Mouse (Mus musculus) embryo, embryonic 10.5 days (tissue): ENCODE results near the gene Prdm2.

ENCODE experiments used
- DNase-seq: peaks from one replicate; pipeline ENCODE4 v3.0.0-alpha.2; 2015; ENCODE audit warnings: low spot score

The Prdm2 gene

DNA sequence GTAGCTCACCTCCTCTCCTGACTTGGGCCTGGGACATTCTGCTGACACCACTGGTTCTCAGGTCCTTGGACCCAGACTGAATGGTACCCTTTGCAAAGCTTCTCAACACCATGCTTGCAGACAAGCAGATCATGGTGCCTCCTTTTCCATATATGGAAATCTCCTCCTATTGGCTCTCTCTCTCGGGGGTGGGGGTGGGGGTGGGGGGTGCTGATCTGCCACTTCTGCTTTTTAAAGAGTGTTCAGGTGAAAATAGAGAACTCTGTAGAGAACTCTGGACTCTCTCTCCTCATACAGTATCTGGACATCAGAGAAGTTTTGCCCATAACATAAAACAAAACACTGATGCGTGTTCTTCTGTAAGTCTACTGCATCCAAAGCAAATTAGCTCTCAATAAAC lies 106.2 kb downstream of the Prdm2 start:
- DNase-seq = no peak

DNA sequence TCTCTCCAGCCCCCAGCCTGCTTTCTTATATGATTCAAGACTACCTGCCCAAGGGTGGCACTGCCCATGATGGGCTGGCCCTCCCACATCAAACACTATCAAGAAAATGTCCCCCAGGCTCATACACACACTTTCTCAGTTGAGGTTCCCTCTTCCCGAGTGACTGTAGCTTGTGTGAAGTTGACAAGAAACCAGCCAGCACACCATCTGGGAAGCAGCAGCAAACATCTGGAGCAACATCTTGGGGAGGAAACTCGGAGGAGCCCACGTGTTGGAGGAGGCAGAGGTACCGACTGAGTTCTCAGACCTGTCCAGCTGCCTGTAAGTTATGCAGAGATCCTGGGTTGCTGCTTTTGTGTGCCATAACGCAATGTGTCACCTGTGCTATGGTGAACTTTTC lies 108.1 kb downstream of the Prdm2 start:
- no peak for DNase-seq

DNA sequence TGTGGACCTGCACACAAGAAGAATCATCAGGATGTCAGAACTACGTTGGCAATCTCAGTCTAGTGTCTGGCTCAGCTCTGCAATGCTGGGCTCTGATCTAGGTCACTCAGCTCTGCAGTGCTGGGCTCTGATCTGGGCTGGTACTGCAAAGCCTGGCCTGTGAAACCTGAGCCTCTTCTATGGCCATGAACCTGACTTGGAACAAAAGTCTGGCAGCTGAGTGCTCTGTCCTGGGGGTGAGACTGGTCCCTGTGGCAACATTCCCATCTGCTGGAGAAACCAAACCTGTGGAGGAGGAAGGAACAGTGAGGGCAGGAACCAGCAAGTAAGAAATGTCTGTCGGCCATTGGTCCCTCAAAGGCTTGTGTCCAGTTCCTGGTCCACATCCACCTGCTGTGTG lies 109.0 kb downstream of the Prdm2 start:
- DNase-seq = no peak

DNA sequence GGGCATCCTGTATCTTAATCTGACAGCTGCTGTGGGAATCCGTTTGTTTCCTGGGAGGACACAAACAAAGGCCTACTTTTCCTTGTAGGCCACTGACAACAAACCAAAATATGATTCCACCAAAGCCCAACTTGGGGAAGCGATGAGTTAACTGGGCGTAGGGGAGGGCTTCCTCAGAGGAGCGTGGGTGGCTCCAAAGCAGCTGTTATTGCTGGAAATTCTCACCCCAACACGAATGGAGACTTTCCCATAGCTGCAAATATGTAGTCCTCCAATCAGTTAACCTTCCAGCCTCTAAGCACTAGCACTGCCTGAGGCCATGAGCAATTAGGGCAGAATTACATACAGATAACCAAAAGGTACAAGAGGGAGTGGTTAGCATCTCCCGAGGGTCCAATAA lies 112.6 kb downstream of the Prdm2 start:
- DNase-seq = no peak

DNA sequence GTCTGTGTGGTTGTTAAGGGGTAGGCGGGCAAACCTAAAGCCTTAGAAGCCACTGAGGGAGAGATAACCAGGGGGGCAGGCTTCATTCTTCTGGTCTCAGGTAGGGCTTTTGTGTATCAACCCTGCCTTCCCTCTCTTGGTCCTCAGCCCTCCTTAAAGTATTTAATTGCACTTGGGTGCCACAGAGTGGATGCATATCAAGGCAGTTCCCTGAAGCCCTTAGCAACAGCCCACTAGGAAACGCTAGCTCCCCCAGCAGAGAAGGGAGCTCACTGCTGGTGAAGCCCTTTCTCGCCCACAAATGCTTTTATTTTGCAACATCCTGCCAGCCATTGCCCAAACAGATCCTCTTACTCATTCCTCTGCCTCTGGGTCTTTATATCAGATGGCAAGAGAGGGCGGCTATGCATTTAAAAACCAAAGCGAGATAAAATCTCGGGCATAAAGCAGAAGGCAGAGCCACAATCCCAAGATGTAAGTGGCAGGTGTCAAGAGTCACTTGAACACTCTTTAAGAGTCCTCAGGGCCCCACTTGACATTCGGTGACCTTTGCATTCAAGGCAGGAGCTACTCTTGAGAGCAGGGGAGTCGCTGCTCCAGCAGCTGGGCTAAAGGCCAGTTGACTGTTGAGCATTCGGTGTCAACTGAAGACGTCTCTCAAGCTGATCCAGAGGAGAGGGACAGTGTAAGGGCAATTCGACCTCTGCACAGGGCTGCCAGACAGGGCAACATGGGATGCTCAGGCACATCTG lies 113.3 kb downstream of the Prdm2 start:
- peak; percentile 46 for DNase-seq

DNA sequence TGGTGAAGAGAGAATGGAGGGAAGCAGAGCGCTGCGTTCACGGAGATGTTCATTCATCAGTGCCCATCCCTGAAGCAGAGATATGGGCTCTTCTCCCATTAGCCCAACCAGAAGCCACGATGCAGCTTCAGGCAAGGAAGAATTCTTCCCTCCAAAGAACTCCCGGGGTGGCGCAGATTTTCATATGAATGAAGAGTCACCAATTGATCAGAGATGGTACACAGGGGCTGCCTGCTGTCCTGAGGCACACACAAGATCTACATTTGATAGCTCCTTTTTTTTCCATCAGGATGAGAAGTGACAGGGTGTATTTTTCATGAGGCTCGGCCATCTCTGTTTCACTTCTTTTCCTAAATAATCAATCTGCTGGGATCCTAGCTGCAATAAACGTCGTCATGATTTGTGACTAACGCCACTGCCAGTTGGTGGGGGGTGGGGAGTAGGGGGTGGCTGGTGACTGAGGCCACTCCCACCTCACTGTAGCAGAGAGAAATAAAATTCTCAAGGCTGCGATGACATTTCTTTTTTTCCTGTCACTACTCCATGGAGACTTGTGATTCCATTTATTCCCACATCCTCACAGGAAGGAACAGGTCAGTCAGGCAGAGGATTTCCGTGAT lies 120.6 kb downstream of the Prdm2 start:
- no peak for DNase-seq

DNA sequence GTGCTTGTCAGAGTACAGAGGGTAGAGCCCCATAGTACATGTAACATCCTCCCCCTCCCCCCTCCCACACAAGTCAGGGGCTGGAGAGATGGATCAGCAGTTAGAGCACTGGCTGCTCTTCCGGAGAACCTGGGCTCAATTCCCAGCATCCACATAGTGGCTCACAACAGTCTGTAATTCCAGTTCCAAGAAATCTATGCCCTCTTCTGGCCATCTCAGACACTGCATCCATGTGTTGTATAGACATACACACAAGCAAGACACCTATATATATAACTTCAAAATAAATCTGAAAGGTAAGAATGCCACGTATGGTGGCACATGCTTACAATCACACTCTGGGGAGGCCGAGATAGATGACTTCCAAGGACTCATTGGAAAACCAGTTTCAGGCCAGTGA lies 122.2 kb downstream of the Prdm2 start:
- DNase-seq = no peak

DNA sequence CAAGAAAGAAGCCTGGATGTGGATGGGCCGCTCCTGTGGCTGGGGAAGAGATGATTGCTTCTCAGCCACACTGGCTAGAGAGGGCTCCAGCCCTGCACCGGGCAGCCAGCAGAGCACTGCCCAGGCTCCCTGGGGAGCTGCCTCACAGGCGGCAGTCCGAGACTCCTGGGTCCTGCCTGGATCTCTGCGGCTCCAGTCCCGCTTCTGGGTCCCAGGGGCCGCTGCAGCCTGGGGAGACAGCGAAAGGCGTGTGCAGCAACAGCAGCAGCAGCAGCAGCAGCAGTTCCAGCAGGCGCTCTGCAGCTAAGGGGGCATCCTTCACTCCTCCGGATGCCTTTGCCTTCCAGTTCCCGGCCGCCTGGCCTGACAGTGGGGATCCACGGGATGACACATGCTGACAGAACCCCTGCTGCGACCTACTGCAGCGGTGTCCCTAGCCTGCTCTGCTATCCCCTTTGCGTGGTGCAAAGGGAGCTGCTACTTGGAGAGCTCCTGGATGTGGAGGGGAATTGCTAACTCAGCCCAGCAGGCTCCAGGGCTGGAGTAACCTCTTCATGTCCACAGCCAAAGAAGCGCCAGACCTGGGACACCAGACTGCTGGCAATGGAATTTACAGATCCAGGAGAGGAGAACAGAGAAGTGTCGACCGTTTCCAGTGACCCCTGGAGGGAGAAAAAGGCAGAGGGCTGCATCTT lies 138.6 kb downstream of the Prdm2 start:
- peak; percentile 32 for DNase-seq

DNA sequence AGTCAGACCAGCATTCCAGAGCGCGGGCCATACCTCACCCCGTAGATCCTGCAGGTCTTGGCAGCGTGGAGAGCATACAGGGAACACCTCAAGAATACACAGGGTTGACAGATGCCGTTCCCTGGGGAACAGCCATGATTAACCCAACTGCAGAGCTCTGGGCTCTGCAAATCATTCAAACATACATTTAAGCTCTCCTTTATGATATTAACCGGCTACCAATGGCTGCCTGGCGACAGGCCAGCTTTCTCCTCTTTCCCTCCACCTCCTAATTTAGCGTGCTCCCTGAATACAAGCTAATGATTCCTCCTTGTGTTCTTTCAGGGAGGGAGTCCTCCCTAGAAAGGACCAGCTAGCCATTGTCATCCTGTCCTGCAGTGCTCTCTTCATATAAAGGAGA lies 141.0 kb downstream of the Prdm2 start:
- DNase-seq = no peak

DNA sequence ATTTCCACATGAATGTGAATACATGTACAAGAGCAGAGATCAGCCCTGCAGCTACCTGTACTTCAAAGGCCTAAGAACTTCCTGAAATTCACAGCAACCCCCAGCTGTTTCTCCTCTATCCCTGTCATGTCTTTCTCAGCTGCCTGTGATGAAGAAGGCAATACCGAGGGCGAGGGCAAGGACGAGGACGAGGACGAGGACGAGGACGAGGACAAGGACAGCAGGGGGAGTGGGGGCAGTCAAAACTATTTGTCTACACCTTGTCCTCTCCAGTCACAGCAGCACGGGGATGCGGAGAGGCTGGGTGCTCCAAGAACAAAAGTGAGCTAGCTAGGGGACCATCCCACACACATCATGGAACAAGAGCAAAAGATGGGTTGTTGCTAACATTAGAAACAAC lies 145.8 kb downstream of the Prdm2 start:
- DNase-seq = no peak

DNA sequence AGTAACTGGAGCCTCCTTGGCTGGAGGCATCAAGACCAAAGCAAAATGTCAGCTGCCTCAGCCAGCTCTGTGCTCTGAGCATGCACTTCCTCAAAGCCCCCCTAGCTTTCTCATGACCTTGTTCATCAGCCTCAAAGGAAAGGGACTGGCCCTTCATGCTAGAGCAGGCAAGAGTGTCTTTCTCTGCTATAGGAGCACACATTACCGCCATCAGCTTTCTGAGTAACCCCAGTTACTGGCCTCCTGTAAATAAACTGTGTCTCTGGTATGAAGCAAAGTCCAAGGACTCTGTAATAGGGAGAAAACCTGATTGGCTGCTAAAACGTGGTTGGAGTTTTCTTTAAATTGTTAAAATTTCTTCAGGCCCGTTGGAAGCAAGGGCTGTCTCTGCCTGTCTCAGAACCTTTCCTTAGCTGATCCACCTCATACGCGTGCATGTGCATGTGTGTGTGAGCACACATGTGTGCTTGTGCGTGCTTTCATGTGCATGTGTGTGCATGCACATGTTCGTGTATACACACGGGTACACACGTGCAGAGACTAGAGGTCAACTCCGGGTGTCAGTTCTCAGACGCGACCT lies 153.9 kb downstream of the Prdm2 start:
- no peak for DNase-seq
